Mouse (Mus musculus) CH12.LX (cell line): ENCODE results near the gene Bad. TPM values are rescaled to one million over a fixed set of nuclear protein-coding genes. Genes with fewer than 3 reads are reported as not detected.
"Not testable (repeated sequence)": the region's sequence is repeated elsewhere in the genome, so short reads cannot be mapped to it uniquely, and the experiment has no call there.

Source experiments
- DNase-seq: peaks from one replicate; pipeline ENCODE4 v3.0.0-alpha.2; 2013; ENCODE audit errors: extremely low read depth
- H3K27ac ChIP-seq: 2 replicates; pipeline ENCODE4 v1.5.1; 2012; ENCODE audit warnings: low read depth, mild to moderate bottlenecking, control low read depth, moderate library complexity; ENCODE audit not compliant: insufficient read depth
- H3K27me3 ChIP-seq: replicated peaks from 2 replicates; pipeline ENCODE3; 2012; ENCODE audit warnings: inconsistent platforms
- H3K36me3 ChIP-seq, 2 experiments: replicated peaks in 1 of 2; 2 replicates each; pipeline versions ENCODE3 to v1.6.1; 2012; ENCODE audit warnings: inconsistent platforms in 1 of 2, low read length in 1 of 2, mild to moderate bottlenecking in 1 of 2, mixed read lengths in 1 of 2, moderate library complexity in 1 of 2; ENCODE audit not compliant: control insufficient read depth in 1 of 2, insufficient read depth in 1 of 2
- H3K4me1 ChIP-seq, 2 experiments: 2 replicates each; pipeline ENCODE4 v1.6.1; 2012; ENCODE audit warnings: inconsistent platforms in 1 of 2, moderate library complexity in 1 of 2; ENCODE audit not compliant: insufficient read depth in 2 of 2, control insufficient read depth in 1 of 2
- H3K4me2 ChIP-seq: 2 replicates; pipeline ENCODE4 v1.6.1; 2012; ENCODE audit warnings: low read depth, mild to moderate bottlenecking, control low read depth; ENCODE audit not compliant: poor library complexity, insufficient read depth, severe bottlenecking
- H3K4me3 ChIP-seq, 3 experiments: fragments of 150-350 bp in 1 of 3; sonication (generic) in 1 of 3; replicated peaks in 1 of 3; 2 replicates each; pipeline versions ENCODE3 to v1.5.1; 2011 to 2012; ENCODE audit warnings: low read depth in 2 of 3, low read length in 2 of 3, mild to moderate bottlenecking in 2 of 3, moderate library complexity in 2 of 3, control low read depth in 1 of 3, improper control_type of control experiment in 1 of 3, inconsistent platforms in 1 of 3, mixed read lengths in 1 of 3; ENCODE audit not compliant: poor library complexity in 1 of 3
- H3K79me2 ChIP-seq: replicated peaks from 2 replicates; pipeline ENCODE4 v1.6.1; 2012; ENCODE audit warnings: mild to moderate bottlenecking, moderate library complexity; ENCODE audit not compliant: control insufficient read depth, poor library complexity, insufficient read depth, severe bottlenecking; ENCODE audit errors: extremely low read depth
- H3K9ac ChIP-seq: 2 replicates; pipeline ENCODE4 v1.6.1; 2012; ENCODE audit warnings: low read depth, mild to moderate bottlenecking, control low read depth, moderate library complexity; ENCODE audit not compliant: insufficient read depth
- H3K9me3 ChIP-seq: replicated peaks from 2 replicates; pipeline ENCODE3; 2012; ENCODE audit warnings: low read length, inconsistent platforms, mixed read lengths
- BHLHE40 ChIP-seq: IDR thresholded peaks from 2 replicates; pipeline ENCODE4 v1.6.1; 2011; ENCODE audit warnings: mild to moderate bottlenecking, low read depth, low read length, improper control_type of control experiment
- ELF1 ChIP-seq: IDR thresholded peaks from 2 replicates; pipeline ENCODE4 v1.6.1; 2014; ENCODE audit warnings: low read depth, mild to moderate bottlenecking, inconsistent platforms, low read length, improper control_type of control experiment
- ETS1 ChIP-seq: conservative IDR thresholded peaks from 2 replicates; pipeline ENCODE4 v1.6.1; 2012; ENCODE audit warnings: low read depth, mild to moderate bottlenecking, inconsistent platforms, low read length, improper control_type of control experiment, moderate library complexity
- IRF4 ChIP-seq: IDR thresholded peaks from 2 replicates; pipeline ENCODE4 v1.6.1; 2014; ENCODE audit warnings: low read depth, mild to moderate bottlenecking, inconsistent platforms, low read length, improper control_type of control experiment
- KAT2A ChIP-seq: IDR thresholded peaks from 2 replicates; pipeline ENCODE4 v1.6.1; 2012; ENCODE audit warnings: low read length, improper control_type of control experiment, inconsistent platforms; ENCODE audit not compliant: insufficient replicate concordance
- MAFK ChIP-seq: IDR thresholded peaks from 2 replicates; pipeline ENCODE4 v1.6.1; 2011; ENCODE audit warnings: low read length, improper control_type of control experiment; ENCODE audit not compliant: insufficient replicate concordance
- MAX ChIP-seq: IDR thresholded peaks from 2 replicates; pipeline ENCODE4 v1.6.1; 2011; ENCODE audit warnings: low read length, improper control_type of control experiment
- MAZ ChIP-seq: IDR thresholded peaks from 2 replicates; pipeline ENCODE4 v1.6.1; 2012; ENCODE audit warnings: low read depth, mild to moderate bottlenecking, inconsistent platforms, low read length, improper control_type of control experiment, moderate library complexity
- MEF2A ChIP-seq: IDR thresholded peaks from 2 replicates; pipeline ENCODE4 v1.6.1; 2014; ENCODE audit warnings: low read depth, mild to moderate bottlenecking, inconsistent platforms, low read length, improper control_type of control experiment, borderline replicate concordance
- NELFE ChIP-seq: IDR thresholded peaks from 2 replicates; pipeline ENCODE4 v1.6.1; 2011; ENCODE audit warnings: low read depth, low read length, improper control_type of control experiment
- NRF1 ChIP-seq: IDR thresholded peaks from 2 replicates; pipeline ENCODE4 v1.6.1; 2014; ENCODE audit warnings: low read depth, mild to moderate bottlenecking, inconsistent platforms, low read length, improper control_type of control experiment, moderate library complexity
- POLR2AphosphoS2 ChIP-seq: IDR thresholded peaks from 2 replicates; pipeline ENCODE4 v1.6.1; 2011; ENCODE audit warnings: low read depth, low read length, improper control_type of control experiment
- RAD21 ChIP-seq: IDR thresholded peaks from 2 replicates; pipeline ENCODE4 v1.6.1; 2011; ENCODE audit warnings: low read depth, mild to moderate bottlenecking, low read length, improper control_type of control experiment, moderate library complexity
- RCOR1 ChIP-seq: conservative IDR thresholded peaks from 2 replicates; pipeline ENCODE4 v1.6.1; 2012; ENCODE audit warnings: low read depth, mild to moderate bottlenecking, inconsistent platforms, low read length, improper control_type of control experiment
- SIN3A ChIP-seq: IDR thresholded peaks from 2 replicates; pipeline ENCODE4 v1.6.1; 2012; ENCODE audit warnings: low read length, improper control_type of control experiment, inconsistent platforms
- SMC3 ChIP-seq: IDR thresholded peaks from 2 replicates; pipeline ENCODE4 v1.6.1; 2011; ENCODE audit warnings: low read depth, low read length, improper control_type of control experiment
- TBP ChIP-seq: conservative IDR thresholded peaks from 2 replicates; pipeline ENCODE4 v1.6.1; 2011; ENCODE audit warnings: low read depth, low read length, improper control_type of control experiment
- TCF12 ChIP-seq: IDR thresholded peaks from 2 replicates; pipeline ENCODE4 v1.6.1; 2014; ENCODE audit warnings: low read depth, mild to moderate bottlenecking, inconsistent platforms, low read length, improper control_type of control experiment
- UBTF ChIP-seq: IDR thresholded peaks from 2 replicates; pipeline ENCODE4 v1.6.1; 2012; ENCODE audit warnings: low read depth, mild to moderate bottlenecking, inconsistent platforms, low read length, improper control_type of control experiment, moderate library complexity
- USF1 ChIP-seq: IDR thresholded peaks from 2 replicates; pipeline ENCODE4 v1.6.1; 2014; ENCODE audit warnings: low read depth, mild to moderate bottlenecking, inconsistent platforms, low read length, improper control_type of control experiment
- USF2 ChIP-seq: conservative IDR thresholded peaks from 2 replicates; pipeline ENCODE4 v1.6.1; 2011; ENCODE audit warnings: low read depth, low read length, improper control_type of control experiment
- ZKSCAN1 ChIP-seq: IDR thresholded peaks from 2 replicates; pipeline ENCODE4 v1.6.1; 2012; ENCODE audit warnings: low read depth, inconsistent platforms, low read length, improper control_type of control experiment, borderline replicate concordance
- ZMIZ1 ChIP-seq: IDR thresholded peaks from 2 replicates; pipeline ENCODE4 v1.6.1; 2012; ENCODE audit warnings: low read depth, mild to moderate bottlenecking, inconsistent platforms, low read length, improper control_type of control experiment
- dilution Hi-C: fragments of 300-500 bp; cut with MboI; formaldehyde crosslinking; loops from 2 replicates; pipeline ENCODE4 v1.14.3; 2020; ENCODE audit warnings: low sequenced_read_pairs; ENCODE audit not compliant: extremely low pct_unique_long_range_greater_than_20kb, extremely low pct_ligation_motif_present
- in situ Hi-C: fragments of 300-500 bp; cut with MboI; formaldehyde crosslinking; loops from 3 replicates; pipeline ENCODE4 v1.14.3; 2019; ENCODE audit warnings: low sequenced_read_pairs, low pct_ligation_motif_present, low pct_unique_long_range_greater_than_20kb, mixed read lengths
- polyA plus RNA-seq: library from polyadenylated mRNA; unstranded; fragments of >175 nt; gene quantifications from 2 replicates; pipeline ENCODE4 v1.2.1, GENCODE M21; 2012; ENCODE audit warnings: low read depth; ENCODE audit not compliant: insufficient read length
- total RNA-seq, 2 experiments: library from RNA; depleted of rRNA; stranded (reverse); fragments of 300-350 nt in 1 of 2; fragments of >200 nt in 1 of 2; gene quantifications; 2 replicates each; pipeline ENCODE4 v1.2.3; 2012 to 2014

Bad gene
- total and polyA plus RNA-seq, 3 experiments: 27.7 to 38.0 (median 33.3) TPM

DNA sequence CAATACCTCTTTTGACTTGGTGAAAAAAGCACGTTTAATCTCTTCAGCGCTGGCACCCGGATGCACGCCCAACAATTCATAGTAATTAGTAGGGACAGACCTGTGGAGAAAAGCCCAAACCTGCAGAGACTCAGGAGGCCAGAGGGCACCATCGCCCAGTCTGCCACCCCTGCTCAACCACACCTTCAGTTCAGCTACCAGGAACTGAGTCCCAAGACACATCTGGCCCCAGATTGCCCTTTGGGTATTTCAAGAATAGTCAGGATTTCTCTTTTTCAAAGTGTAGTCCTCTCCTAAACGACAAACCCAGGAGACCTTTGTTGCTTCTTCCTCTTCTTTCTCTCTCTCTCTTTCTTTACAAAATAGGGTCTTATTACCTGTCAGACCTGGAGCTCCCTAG lies 49.1 kb downstream of the Bad start:
- H3K27ac ChIP-seq: no peak overlapping the region
- H3K9me3 ChIP-seq: no peaks in the 10 kb centered on the region
- peaks cover 3 to 16% of the 10 kb centered on the region in 2 experiments for H3K36me3 ChIP-seq
- H3K9ac ChIP-seq: no peak overlapping the region
- H3K27me3 ChIP-seq: no peaks in the 10 kb centered on the region
- no peak overlapping the region for H3K4me2 ChIP-seq
- no peak for DNase-seq
- dilution Hi-C loops: no loop called here
- peaks cover 11 to 43% of the 10 kb centered on the region in 2 experiments for H3K4me1 ChIP-seq
- TF ChIP-seq SIN3A (no peak), IRF4 (no peak), ETS1 (no peak), RAD21 (no peak), MAFK (no peak), USF1 (no peak), MAZ (no peak), MEF2A (no peak), ZKSCAN1 (no peak), ZMIZ1 (no peak), RCOR1 (no peak), TCF12 (no peak), POLR2AphosphoS2 (no peak)
- no peaks in the 10 kb centered on the region for H3K79me2 ChIP-seq
- in situ Hi-C loops: no loop called here
- H3K4me3 ChIP-seq: no peak overlapping the region

DNA sequence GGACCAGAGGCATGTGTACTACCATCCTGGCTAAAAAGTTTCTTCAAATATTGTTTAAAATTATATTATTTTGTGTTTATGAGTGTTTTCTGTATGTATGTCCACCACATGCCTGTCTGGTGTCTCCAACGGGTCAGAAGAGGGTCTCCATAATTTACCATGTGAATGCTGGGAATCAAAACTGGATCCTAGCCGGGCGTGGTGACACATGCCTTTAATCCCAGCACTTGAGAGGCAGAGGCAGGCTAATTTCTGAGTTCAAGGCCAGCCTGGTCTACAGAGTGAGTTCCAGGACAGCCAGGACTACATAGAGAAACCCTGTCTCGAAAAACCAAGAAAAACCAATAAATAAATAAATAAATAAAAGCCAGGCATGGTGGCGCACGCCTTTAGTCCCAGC lies 49.5 kb downstream of the Bad start:
- dilution Hi-C loops, H3K9me3 ChIP-seq, H3K4me2 ChIP-seq, H3K79me2 ChIP-seq, H3K4me3 ChIP-seq, DNase-seq, in situ Hi-C loops, H3K27me3 ChIP-seq, H3K27ac ChIP-seq, H3K9ac ChIP-seq: not testable (repeated sequence)
- peaks cover 7 to 39% of the 10 kb centered on the region in 2 experiments for H3K4me1 ChIP-seq
- H3K36me3 ChIP-seq: peaks cover 3 to 11% of the 10 kb centered on the region in 2 experiments

DNA sequence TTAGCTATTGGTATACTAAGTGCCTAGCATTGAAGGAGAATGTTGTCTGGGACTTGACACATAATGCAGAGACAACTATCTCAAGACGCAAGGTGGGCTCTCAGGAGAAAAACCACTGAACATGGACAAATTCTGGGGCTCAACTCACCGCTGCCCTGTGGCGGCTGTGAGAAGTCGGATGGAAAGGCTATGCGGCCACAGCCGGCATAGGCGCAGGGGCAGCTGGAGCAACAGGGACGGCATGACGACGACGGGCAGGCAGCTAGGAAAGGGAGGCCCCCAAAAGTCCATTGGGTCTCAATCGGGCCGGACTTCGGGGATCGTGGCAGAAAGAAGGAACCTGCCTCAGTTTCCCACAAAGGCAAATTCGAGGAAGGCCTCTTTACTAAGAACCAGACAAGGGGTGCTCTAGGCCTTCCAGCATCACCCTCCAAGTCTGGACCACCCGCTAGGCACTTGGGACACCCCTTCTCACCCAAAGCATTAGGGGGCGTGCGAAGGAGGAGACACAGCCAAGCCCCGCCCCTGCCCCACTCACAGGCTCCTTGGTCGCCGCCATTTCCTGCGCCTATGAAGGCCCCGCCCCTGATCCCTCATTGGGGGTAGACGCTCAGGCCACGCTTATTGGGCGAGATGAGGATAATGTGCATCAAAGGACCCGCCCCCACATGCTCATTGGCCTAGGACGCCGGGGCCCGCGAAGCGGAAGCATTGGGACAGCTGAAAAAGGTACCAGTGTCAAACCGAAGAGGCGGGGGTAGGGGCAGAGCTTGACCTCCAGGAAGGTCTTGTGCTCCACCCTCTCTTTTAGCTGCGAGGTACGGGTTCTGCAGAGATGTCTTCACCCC lies 50.6 kb downstream of the Bad start, which contains the start of gene Dnajc4:
Dnajc4 (minus strand) TSS at position 562 of the 848 bp plus-strand sequence.
- H3K27me3 ChIP-seq: no peaks in the 10 kb centered on the region
- H3K27ac ChIP-seq: peak within 1 kb of the TSS; percentile 9; the same call in 1 of the 2 replicates
- H3K4me1 ChIP-seq: peaks cover 4 to 44% of the 10 kb centered on the region in 2 experiments
- H3K4me2 ChIP-seq: peak within 1 kb of the TSS; percentile 81
- DNase-seq: peak; percentile 99
- dilution Hi-C loops (no loop called here), in situ Hi-C loops (no loop called here)
- H3K4me3 ChIP-seq: peak within 1 kb of the TSS; percentile 69 to 90 (median 84)
- no peaks in the 10 kb centered on the region for H3K9me3 ChIP-seq
- H3K36me3 ChIP-seq: peaks cover 3 to 10% of the 10 kb centered on the region in 2 experiments
- peak within 1 kb of the TSS; percentile 66 for H3K9ac ChIP-seq
- no peaks in the 10 kb centered on the region for H3K79me2 ChIP-seq
- TF ChIP-seq BHLHE40 (0 out of 2 replicates have a peak, but pooled peaks have one; percentile 6), MAZ (peak; percentile 94), POLR2AphosphoS2 (peak; percentile 75), KAT2A (no peak), ELF1 (peak; percentile 94), IRF4 (0 out of 2 replicates have a peak, but pooled peaks have one; percentile 23), USF2 (no peak), MAX (peak; percentile 68; the same call in 1 of the 2 replicates), TBP (peak; percentile 64; the same call in 1 of the 2 replicates), UBTF (no peak), NRF1 (peak; percentile 50), SMC3 (no peak), RCOR1 (0 out of 2 replicates have a peak, but pooled peaks have one; percentile 57), ETS1 (no peak), MEF2A (peak; percentile 68; the same call in 1 of the 2 replicates), ZKSCAN1 (no peak), NELFE (peak; percentile 77)
